Mouse (Mus musculus) bone marrow macrophage, adult 2 months (primary cell): ENCODE results near the gene Gcg. TPM values are rescaled to one million over a fixed set of nuclear protein-coding genes. Genes with fewer than 3 reads are reported as not detected.
A peak's percentile ranks its signal among the peaks of the same experiment; 100 is the strongest.

Experiments
- H3K27ac ChIP-seq: 2 replicates; pipeline ENCODE4 v1.5.1; 2012; ENCODE audit warnings: low read depth, low read length; ENCODE audit not compliant: insufficient read depth
- H3K4me1 ChIP-seq: 2 replicates; pipeline ENCODE4 v1.6.1; 2012; ENCODE audit warnings: low read length; ENCODE audit not compliant: control insufficient read depth, insufficient read depth
- H3K4me3 ChIP-seq: 2 replicates; pipeline ENCODE4 v1.5.1; 2012; ENCODE audit warnings: mild to moderate bottlenecking, low read length, moderate library complexity; ENCODE audit not compliant: insufficient read depth
- CTCF ChIP-seq: IDR thresholded peaks from 2 replicates; pipeline ENCODE4 v1.5.1; 2012; ENCODE audit warnings: low read depth, mild to moderate bottlenecking, low read length, moderate library complexity
- POLR2A ChIP-seq: IDR thresholded peaks from 2 replicates; pipeline ENCODE4 v1.6.1; 2012; ENCODE audit warnings: mild to moderate bottlenecking, low read depth, low read length, borderline replicate concordance
- polyA plus RNA-seq: library from polyadenylated mRNA; stranded (reverse); fragments of >200 nt; gene quantifications from 2 replicates; pipeline ENCODE4 v1.2.4, GENCODE M21; 2012; ENCODE audit not compliant: missing spikeins, insufficient read depth, insufficient read length

The Gcg gene
- polyA plus RNA-seq, 1 experiment = not detected

GRCm38 (mm10) chr2:62460231-62460710, 23.2 kb downstream of the Gcg start:
- Histone ChIP-seq H3K27ac (peak overlapping the region; percentile 59), H3K4me1 (peaks cover 15% of the 10 kb centered on the region), H3K4me3 (no peak overlapping the region)
- TF ChIP-seq POLR2A (no peak), CTCF (no peak)

DNA sequence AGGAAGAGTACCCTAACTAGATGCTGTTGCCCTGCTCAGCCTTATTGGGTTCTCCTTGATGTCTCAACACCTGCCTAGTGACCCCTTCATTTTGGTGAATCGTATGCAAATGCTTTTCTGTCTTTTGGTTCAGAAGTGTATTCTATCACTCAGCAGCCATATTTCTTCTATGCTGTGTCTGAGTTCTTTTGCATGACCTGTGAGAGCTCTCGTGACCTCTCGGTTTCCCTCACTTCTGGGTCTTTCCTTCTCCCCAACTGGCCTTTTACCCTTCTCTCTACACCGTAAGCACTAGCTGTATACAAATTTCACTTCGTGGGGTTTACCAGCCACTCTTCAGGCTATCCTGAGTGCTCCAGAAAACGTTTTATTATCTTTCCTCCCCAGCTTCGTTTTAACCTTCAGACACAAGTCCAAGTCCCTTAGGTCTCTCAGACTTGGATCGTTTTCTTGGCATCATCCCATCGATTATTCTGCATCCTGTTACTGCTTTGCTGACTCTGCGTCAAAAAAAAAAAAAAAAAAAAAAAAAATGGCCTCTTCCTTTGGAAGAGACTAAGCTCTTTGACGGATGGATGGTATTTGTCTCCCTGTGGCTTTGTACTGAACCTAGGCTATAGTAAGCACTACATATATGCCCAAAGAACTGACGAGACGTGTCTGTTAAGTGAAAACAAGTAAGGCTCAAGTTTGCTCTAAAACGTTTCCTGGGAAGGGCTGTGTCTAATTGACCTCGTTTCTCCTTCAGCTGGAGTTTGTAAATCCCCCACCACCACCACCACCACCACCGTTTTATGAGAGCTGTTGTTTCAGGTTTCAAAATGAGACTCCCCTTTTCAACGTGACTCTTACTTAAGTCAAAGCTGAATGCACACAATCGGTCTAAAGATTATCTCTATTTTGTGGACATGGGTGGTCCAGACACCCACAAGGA, 23.9 kb downstream of the Gcg start:
- TF ChIP-seq POLR2A = no peak
- TF ChIP-seq CTCF = no peak
- H3K4me1 ChIP-seq = peaks cover 15% of the 10 kb centered on the region
- H3K27ac ChIP-seq = peak overlapping the region; percentile 59
- no peak overlapping the region for H3K4me3 ChIP-seq

- H3K4me3 ChIP-seq = no peak overlapping the region
- no peak for TF ChIP-seq CTCF
- TF ChIP-seq POLR2A = no peak
- peaks cover 15% of the 10 kb centered on the region for H3K4me1 ChIP-seq
- no peak overlapping the region for H3K27ac ChIP-seq
Observed at GRCm38 (mm10) chr2:62458070-62458469, 25.4 kb downstream of the Gcg start.

GRCm38 (mm10) chr2:62454991-62455390, 28.5 kb downstream of the Gcg start:
- H3K4me1 ChIP-seq = peaks cover 8% of the 10 kb centered on the region
- H3K27ac ChIP-seq = no peak overlapping the region
- no peak overlapping the region for H3K4me3 ChIP-seq
- TF ChIP-seq POLR2A (no peak), CTCF (no peak)

DNA sequence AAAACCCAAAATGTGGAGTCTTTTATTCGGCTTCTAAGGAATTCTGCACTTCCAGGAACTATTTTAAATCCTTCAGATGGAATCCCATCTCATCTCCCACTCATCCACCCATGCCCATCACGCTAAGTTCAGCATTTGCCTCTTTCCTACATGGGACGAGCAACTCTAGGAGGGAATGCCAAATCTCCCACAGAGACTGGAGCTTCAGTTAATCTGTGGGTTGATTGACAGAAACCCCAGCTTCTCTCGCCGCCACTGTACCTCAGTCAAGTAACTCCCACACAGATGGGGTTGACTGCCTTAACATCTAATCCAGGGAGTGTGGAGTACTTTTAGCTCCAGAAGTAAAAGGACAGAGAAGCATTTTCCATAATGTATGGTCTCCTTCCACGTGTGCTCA, 29.4 kb downstream of the Gcg start:
- H3K27ac ChIP-seq = no peak overlapping the region
- no peaks in the 10 kb centered on the region for H3K4me1 ChIP-seq
- no peak for TF ChIP-seq POLR2A
- no peak for TF ChIP-seq CTCF
- H3K4me3 ChIP-seq = no peak overlapping the region

- Histone ChIP-seq H3K4me1 (no peaks in the 10 kb centered on the region), H3K27ac (no peak overlapping the region), H3K4me3 (no peak overlapping the region)
- TF ChIP-seq POLR2A = no peak
- TF ChIP-seq CTCF = no peak
Observed at GRCm38 (mm10) chr2:62450364-62450763, 33.1 kb downstream of the Gcg start.

- TF ChIP-seq POLR2A (no peak), CTCF (no peak)
- no peak overlapping the region for H3K27ac ChIP-seq
- H3K4me1 ChIP-seq = no peaks in the 10 kb centered on the region
- no peak overlapping the region for H3K4me3 ChIP-seq
Observed at GRCm38 (mm10) chr2:62449692-62450346, 33.6 kb downstream of the Gcg start.

DNA sequence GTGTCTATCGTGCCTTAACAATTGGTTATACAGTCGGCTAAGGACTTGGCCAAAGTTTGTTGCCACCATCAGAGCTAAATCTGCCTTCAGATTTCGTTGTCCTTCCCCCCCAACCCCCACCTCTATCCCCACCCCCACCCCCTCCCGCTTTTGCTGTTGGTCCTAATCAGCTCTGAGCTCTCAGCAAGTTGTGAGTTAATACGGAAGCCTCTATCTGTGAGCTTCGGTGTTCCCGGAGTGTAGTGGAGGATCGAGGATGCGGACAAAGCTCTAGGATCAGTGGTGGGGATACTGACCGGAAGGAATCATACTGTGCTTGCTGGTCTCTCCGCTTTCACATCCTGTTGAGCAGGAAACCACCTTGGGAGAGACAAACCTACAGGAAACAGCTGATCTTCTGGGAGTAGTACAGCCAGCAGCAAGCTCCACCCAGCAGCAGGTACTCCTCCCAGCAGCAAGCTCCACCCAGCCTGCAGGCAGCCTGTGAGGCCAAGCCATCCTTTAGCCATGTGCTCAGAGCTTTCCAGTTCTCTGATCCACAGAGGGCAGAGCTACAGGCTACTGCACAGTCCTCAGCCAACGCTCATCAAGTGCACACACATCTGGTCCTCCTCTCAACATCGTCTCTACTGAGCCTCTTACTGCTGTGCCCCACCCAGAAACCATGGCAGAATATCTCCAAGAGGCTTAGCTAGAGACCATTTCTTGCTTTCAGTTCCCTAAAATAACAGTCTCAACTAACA, 42.5 kb downstream of the Gcg start:
- no peak overlapping the region for H3K27ac ChIP-seq
- no peaks in the 10 kb centered on the region for H3K4me1 ChIP-seq
- H3K4me3 ChIP-seq = peak overlapping the region; percentile 21; the same call in 1 of the 2 replicates
- TF ChIP-seq POLR2A = no peak
- TF ChIP-seq CTCF = no peak

- TF ChIP-seq CTCF (no peak), POLR2A (no peak)
- Histone ChIP-seq H3K4me3 (no peak overlapping the region), H3K4me1 (no peaks in the 10 kb centered on the region), H3K27ac (no peak overlapping the region)
Observed at GRCm38 (mm10) chr2:62440083-62440482, 43.4 kb downstream of the Gcg start.
